Mouse (Mus musculus): Measurements from ENCODE around the gene Adarb2. TPM values are rescaled to one million over a fixed set of nuclear protein-coding genes. Genes with fewer than 3 reads are reported as not detected.

Gene Adarb2
- polyA plus RNA-seq, 1 experiment from 2014 or later: 1.0 TPM

- Histone ChIP-seq H3K4me1 (ENCODE audit: control insufficient read depth, insufficient read depth, low read length) (no peaks in the 10 kb centered on the region), H3K4me3 (ENCODE audit: low read depth, low read length) (no peak overlapping the region), H3K9ac (ENCODE audit: low read length) (no peak overlapping the region), H3K4me2 (ENCODE audit: low read depth, severe bottlenecking) (no peak overlapping the region), H3K27ac (replicated peaks; ENCODE audit: low read depth, low read length) (no peak overlapping the region), H3K27me3 (ENCODE audit: control insufficient read depth, insufficient read depth, low read length) (no peaks in the 10 kb centered on the region), H3K9me3 (ENCODE audit: control insufficient read depth, low read length) (no peaks in the 10 kb centered on the region), H3K36me3 (ENCODE audit: control insufficient read depth, insufficient read depth, low read length) (no peaks in the 10 kb centered on the region)
- 58% methylated on average over 5 of the region's 5 CpGs for WGBS
- DNase-seq (ENCODE audit: low spot score) (no peak), ATAC-seq (ENCODE audit: insufficient number of reproducible peaks, low FRiP score, low TSS enrichment, low read depth) (no peak)
Observed at GRCm38 (mm10) chr13:8248016-8248667, 45.5 kb downstream of the Adarb2 start.

- no peak overlapping the region for H3K9ac ChIP-seq (ENCODE audit: low read length)
- H3K9me3 ChIP-seq (ENCODE audit: control insufficient read depth, low read length): no peaks in the 10 kb centered on the region
- H3K27ac ChIP-seq (replicated peaks; ENCODE audit: low read depth, low read length): no peak overlapping the region
- ATAC-seq (ENCODE audit: insufficient number of reproducible peaks, low FRiP score, low TSS enrichment, low read depth) (no peak), DNase-seq (ENCODE audit: low spot score) (no peak)
- no peaks in the 10 kb centered on the region for H3K36me3 ChIP-seq (ENCODE audit: control insufficient read depth, insufficient read depth, low read length)
- H3K4me3 ChIP-seq (ENCODE audit: low read depth, low read length): no peak overlapping the region
- 84% methylated on average over 4 of the region's 4 CpGs for WGBS
- H3K4me2 ChIP-seq (ENCODE audit: low read depth, severe bottlenecking): no peak overlapping the region
- H3K27me3 ChIP-seq (ENCODE audit: control insufficient read depth, insufficient read depth, low read length): no peaks in the 10 kb centered on the region
- H3K4me1 ChIP-seq (ENCODE audit: control insufficient read depth, insufficient read depth, low read length): no peaks in the 10 kb centered on the region
Observed at GRCm38 (mm10) chr13:8272158-8272945, 69.7 kb downstream of the Adarb2 start.

GRCm38 (mm10) chr13:8283116-8283515 is 80.5 kb downstream of the Adarb2 start:
- Histone ChIP-seq H3K9ac (ENCODE audit: low read length) (no peak overlapping the region), H3K4me2 (ENCODE audit: low read depth, severe bottlenecking) (no peak overlapping the region), H3K9me3 (ENCODE audit: control insufficient read depth, low read length) (no peaks in the 10 kb centered on the region), H3K27me3 (ENCODE audit: control insufficient read depth, insufficient read depth, low read length) (no peaks in the 10 kb centered on the region), H3K27ac (replicated peaks; ENCODE audit: low read depth, low read length) (no peak overlapping the region), H3K36me3 (ENCODE audit: control insufficient read depth, insufficient read depth, low read length) (no peaks in the 10 kb centered on the region), H3K4me1 (ENCODE audit: control insufficient read depth, insufficient read depth, low read length) (no peaks in the 10 kb centered on the region), H3K4me3 (ENCODE audit: low read depth, low read length) (no peak overlapping the region)
- WGBS: 75% methylated on average over 2 of the region's 2 CpGs
- ATAC-seq (ENCODE audit: insufficient number of reproducible peaks, low FRiP score, low TSS enrichment, low read depth): no peak
- no peak for DNase-seq (ENCODE audit: low spot score)

- no peak overlapping the region for H3K27ac ChIP-seq (replicated peaks; ENCODE audit: low read depth, low read length)
- DNase-seq (ENCODE audit: low spot score): peak; percentile 38
- no peak overlapping the region for H3K9ac ChIP-seq (ENCODE audit: low read length)
- H3K4me3 ChIP-seq (ENCODE audit: low read depth, low read length): no peak overlapping the region
- no peaks in the 10 kb centered on the region for H3K27me3 ChIP-seq (ENCODE audit: control insufficient read depth, insufficient read depth, low read length)
- no peaks in the 10 kb centered on the region for H3K4me1 ChIP-seq (ENCODE audit: control insufficient read depth, insufficient read depth, low read length)
- WGBS: 55% methylated on average over 5 of the region's 5 CpGs
- H3K36me3 ChIP-seq (ENCODE audit: control insufficient read depth, insufficient read depth, low read length): no peaks in the 10 kb centered on the region
- H3K4me2 ChIP-seq (ENCODE audit: low read depth, severe bottlenecking): no peak overlapping the region
- ATAC-seq (ENCODE audit: insufficient number of reproducible peaks, low FRiP score, low TSS enrichment, low read depth): no peak
- no peaks in the 10 kb centered on the region for H3K9me3 ChIP-seq (ENCODE audit: control insufficient read depth, low read length)
Observed at GRCm38 (mm10) chr13:8316347-8317141, 113.9 kb downstream of the Adarb2 start.

- H3K4me3 ChIP-seq (ENCODE audit: low read depth, low read length): no peak overlapping the region
- H3K9ac ChIP-seq (ENCODE audit: low read length): no peak overlapping the region
- H3K9me3 ChIP-seq (ENCODE audit: control insufficient read depth, low read length): no peaks in the 10 kb centered on the region
- H3K4me2 ChIP-seq (ENCODE audit: low read depth, severe bottlenecking): no peak overlapping the region
- DNase-seq (ENCODE audit: low spot score) (no peak), ATAC-seq (ENCODE audit: insufficient number of reproducible peaks, low FRiP score, low TSS enrichment, low read depth) (no peak)
- 0 out of 2 replicates have a peak, but pooled peaks cover 3% of the 10 kb centered on the region for H3K4me1 ChIP-seq (ENCODE audit: control insufficient read depth, insufficient read depth, low read length)
- H3K36me3 ChIP-seq (ENCODE audit: control insufficient read depth, insufficient read depth, low read length): no peaks in the 10 kb centered on the region
- no peak overlapping the region for H3K27ac ChIP-seq (replicated peaks; ENCODE audit: low read depth, low read length)
- no peaks in the 10 kb centered on the region for H3K27me3 ChIP-seq (ENCODE audit: control insufficient read depth, insufficient read depth, low read length)
- WGBS: 35% methylated on average over 7 of the region's 7 CpGs
Observed at GRCm38 (mm10) chr13:8333589-8334455, 131.2 kb downstream of the Adarb2 start.

- no peak overlapping the region for H3K4me2 ChIP-seq (ENCODE audit: low read depth, severe bottlenecking)
- no peak overlapping the region for H3K9ac ChIP-seq (ENCODE audit: low read length)
- 53% methylated on average over 4 of the region's 4 CpGs for WGBS
- no peak for DNase-seq (ENCODE audit: low spot score)
- no peaks in the 10 kb centered on the region for H3K27me3 ChIP-seq (ENCODE audit: control insufficient read depth, insufficient read depth, low read length)
- no peaks in the 10 kb centered on the region for H3K9me3 ChIP-seq (ENCODE audit: control insufficient read depth, low read length)
- H3K4me1 ChIP-seq (ENCODE audit: control insufficient read depth, insufficient read depth, low read length): 0 out of 2 replicates have a peak, but pooled peaks cover 3% of the 10 kb centered on the region
- H3K4me3 ChIP-seq (ENCODE audit: low read depth, low read length): no peak overlapping the region
- ATAC-seq (ENCODE audit: insufficient number of reproducible peaks, low FRiP score, low TSS enrichment, low read depth): no peak
- no peaks in the 10 kb centered on the region for H3K36me3 ChIP-seq (ENCODE audit: control insufficient read depth, insufficient read depth, low read length)
- H3K27ac ChIP-seq (replicated peaks; ENCODE audit: low read depth, low read length): no peak overlapping the region
Observed at GRCm38 (mm10) chr13:8334580-8334979, 131.9 kb downstream of the Adarb2 start.

GRCm38 (mm10) chr13:8341086-8341807 is 138.6 kb downstream of the Adarb2 start:
- Histone ChIP-seq H3K27ac (replicated peaks; ENCODE audit: low read depth, low read length) (no peak overlapping the region), H3K4me2 (ENCODE audit: low read depth, severe bottlenecking) (no peak overlapping the region), H3K9me3 (ENCODE audit: control insufficient read depth, low read length) (no peaks in the 10 kb centered on the region), H3K9ac (ENCODE audit: low read length) (no peak overlapping the region), H3K4me1 (ENCODE audit: control insufficient read depth, insufficient read depth, low read length) (no peaks in the 10 kb centered on the region), H3K36me3 (ENCODE audit: control insufficient read depth, insufficient read depth, low read length) (no peaks in the 10 kb centered on the region), H3K27me3 (ENCODE audit: control insufficient read depth, insufficient read depth, low read length) (no peaks in the 10 kb centered on the region), H3K4me3 (ENCODE audit: low read depth, low read length) (no peak overlapping the region)
- no peak for DNase-seq (ENCODE audit: low spot score)
- no peak for ATAC-seq (ENCODE audit: insufficient number of reproducible peaks, low FRiP score, low TSS enrichment, low read depth)
- WGBS: 83% methylated on average over 5 of the region's 5 CpGs

Data from limb, embryonic 11.5 days (tissue).